Mouse (Mus musculus): ENCODE measurements around the gene Plce1.

DNA sequence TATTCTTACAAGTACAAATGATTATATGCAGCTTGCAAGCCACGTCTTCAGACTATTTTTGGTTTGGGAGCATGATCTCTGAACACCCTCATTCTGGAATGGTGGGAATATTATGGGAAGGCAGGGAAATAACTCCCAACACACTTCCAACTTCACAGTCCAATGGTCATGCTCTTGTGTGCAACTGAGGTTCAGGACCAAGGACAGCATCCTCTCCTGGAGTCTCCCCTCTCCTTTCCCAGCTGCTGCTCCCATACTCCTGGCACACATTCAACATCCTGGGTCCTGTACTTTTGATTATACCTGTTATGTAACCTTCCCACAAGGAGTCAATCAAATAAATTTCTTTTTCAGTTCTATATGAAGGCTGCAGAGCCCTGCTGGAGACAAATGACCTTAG is 77.9 kb downstream of the Plce1 start:
- TF ChIP-seq POLR2A (IDR thresholded peaks at IDR 0.05; ENCODE audit: low read depth, low read length) (no peak), CTCF (conservative IDR thresholded peaks at IDR 0.05; ENCODE audit: insufficient read depth, insufficient read length, low read depth, low read length) (no peak)

Measured in kidney, adult 2 months (tissue).